Mouse (Mus musculus) large intestine, adult 2 months (tissue): ENCODE measurements around the gene Napa. TPM values are rescaled to one million over a fixed set of nuclear protein-coding genes. Genes with fewer than 3 reads are reported as not detected.

ENCODE experiments used
- DNase-seq: peaks from one replicate; pipeline ENCODE4 v3.0.0-alpha.2; 2012; ENCODE audit warnings: low read depth, low spot score
- WGBS: fragments of 180-500 bp; shearing (Covaris S2); methylation state at CpG from one replicate; pipeline ENCODE4 v1.1.7; 2018; 5-methylcytosine and 5-hydroxymethylcytosine counted together
- polyA plus RNA-seq: library from polyadenylated mRNA; depleted of rRNA; stranded (reverse); fragments of >200 nt; gene quantifications from 2 replicates; pipeline ENCODE4 v1.2.3, GENCODE M21; 2012

Gene Napa
- polyA plus RNA-seq, 1 experiment = 139 TPM

DNA sequence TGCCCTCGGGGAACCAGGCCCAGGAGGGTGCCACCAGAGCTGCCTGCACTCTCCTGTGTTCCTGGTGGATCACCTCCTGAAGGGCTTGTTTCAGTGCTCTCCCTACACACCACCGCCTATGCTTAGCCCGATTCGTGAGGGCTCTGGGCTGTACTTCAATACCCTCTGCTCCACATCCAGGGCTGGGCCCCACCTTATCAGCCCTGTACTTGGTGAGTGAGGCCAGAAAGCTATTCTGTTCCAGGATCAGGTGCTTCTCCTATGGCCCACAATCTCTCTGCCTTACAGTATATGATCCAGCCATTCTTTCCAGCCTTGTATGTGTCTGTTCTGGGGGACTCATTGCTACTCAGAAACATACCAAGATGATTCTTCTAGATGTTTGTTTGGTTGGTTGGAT lies 14.9 kb upstream of the Napa start:
- DNase-seq = no peak
- WGBS = 62% methylated on average over 4 of the region's 4 CpGs

DNA sequence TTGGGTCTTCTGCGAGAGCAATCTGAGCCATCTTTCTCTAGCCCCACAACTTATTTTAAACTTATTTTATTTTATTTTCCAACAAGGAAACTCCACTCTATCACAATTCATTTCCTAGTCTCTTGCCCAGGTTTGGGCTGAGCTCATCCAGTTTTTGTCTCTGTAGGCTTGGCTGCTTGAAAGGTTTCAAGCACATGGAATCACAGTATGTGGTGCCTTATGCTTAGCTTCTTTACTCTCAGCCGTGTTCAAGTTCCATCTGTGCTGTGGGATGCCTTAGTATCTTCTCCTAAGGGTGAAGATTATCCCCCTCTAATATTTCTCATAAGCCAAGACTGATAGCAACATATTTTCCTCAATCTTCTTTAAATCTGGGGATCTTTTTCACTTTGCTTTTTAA lies 10.7 kb upstream of the Napa start:
- 78% methylated on average over 2 of the region's 2 CpGs for WGBS
- DNase-seq = no peak

DNA sequence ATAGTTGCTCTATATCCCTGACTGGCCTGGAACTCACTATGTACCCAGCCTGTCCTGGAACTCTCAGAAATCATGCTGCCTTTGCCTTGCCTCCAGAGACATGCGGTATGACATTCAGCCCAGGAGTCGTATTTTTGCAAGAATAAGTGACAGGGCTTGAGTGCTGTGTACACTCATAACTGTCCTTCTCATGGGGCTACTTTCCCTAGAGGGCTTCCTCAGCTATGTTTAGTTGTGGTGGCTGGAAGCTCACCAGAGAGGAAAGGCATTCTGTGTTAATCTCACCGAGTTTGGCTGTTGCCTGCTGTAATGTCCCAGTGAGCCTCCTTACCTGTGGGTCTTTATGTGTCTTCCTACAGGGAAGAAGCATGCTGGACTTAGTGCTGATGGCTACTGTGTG lies 3.7 kb upstream of the Napa start:
- no peak for DNase-seq
- WGBS = 56% methylated on average over 3 of the region's 3 CpGs

DNA sequence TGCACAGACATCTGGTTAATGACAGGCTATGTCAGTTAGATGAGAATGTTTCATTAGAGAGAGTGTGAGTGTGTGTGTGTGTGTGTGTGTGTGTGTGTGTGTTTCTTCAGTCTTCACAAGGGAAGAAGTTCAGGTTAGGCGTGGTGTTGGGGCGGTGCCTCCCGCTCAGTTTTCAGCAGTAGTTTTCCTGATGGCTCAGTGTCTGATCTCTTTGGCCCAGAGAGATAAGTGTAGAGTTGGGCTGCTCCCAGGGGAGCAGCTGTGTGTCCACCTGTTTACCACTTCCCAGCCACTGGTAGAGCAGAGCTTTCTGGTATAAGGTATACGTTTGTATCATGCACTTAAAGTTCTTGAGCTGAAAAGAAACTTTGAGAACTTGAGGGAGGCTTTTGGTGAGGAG lies 1.6 kb downstream of the Napa start:
- no peak for DNase-seq
- 21% methylated on average over 4 of the region's 4 CpGs for WGBS

DNA sequence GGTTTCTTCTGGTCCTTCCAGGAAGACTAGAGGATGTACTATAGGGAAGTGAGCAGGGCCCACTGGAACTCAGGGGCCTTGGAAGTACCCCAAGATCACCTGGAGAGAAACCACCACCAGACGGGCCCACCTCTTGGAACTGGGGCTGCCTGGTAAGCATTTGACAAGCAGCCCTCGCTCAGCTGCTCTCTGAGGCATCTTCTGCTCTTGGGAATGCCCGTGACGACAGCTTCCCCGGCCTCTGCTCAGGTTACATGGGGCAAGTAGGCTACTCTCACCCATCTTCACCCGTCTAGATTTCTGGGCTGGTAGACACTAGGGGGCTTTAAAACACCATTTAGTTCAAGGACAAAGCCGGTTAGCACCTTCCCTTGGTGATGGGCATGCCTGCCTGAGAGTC lies 2.8 kb downstream of the Napa start:
- 79% methylated on average over 7 of the region's 7 CpGs for WGBS
- DNase-seq = no peak

DNA sequence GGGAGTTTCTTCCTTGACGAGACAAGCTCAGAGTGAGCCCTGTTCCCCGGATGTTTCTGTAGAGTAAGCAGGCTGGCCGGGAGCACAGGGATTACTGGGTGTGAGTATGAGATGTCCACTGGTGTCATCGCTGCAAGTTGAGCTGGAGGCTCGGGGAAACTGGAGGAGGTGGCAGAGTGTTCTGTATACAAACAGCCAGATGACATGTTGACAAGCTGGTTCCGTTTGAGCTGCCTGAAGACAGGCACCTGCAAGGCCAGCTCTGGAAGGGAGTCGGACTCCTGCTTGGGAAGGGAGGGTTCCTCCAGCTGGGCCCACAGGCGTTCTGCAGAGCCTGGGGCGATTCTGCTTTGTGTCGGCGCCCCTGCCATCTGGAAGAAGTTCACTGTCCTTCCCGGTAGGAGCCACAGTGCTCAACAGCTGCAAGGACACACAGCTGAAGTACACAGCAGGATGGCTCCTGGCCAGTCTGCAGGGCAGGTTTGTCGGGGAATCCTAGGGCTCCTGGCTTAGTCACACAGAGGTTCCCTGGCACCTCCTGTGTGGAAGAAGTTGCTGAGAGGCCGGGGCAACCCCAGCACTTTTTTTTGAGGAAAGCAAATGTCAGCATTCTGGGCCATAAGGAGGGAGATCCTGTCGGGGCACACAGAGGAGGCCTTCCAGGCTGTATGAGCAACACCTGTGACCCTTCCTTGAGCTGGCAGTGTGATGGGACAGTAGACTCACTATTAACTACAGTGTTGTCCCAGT lies 3.6 kb downstream of the Napa start:
- DNase-seq = no peak

DNA sequence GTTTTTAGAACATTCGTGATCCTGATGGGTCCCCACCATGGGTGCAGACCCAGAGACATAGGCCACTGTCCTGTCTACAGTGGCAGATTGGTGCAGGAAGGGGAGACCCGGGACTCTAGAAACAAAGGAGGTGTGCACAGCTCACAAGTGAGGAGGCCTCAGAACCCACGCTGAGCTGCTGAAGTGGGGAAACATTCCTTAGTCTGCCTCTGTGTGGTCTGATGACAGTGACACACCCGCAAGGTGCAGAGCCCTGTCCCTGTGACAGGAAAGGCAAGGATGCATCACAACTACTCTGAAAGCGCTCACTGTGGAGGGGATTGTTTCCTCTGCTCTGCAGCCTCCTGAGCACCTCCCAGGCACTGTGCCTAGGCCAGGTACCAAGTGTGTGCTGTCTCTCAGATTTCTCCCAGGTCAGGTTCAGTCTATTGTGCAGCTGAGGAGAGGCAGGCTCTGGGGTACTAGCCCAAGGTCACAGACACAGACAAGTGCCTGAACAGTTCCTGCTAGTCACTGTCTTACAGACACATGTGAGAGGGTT lies 4.5 kb downstream of the Napa start:
- no peak for DNase-seq
- WGBS = 78% methylated on average over 5 of the region's 5 CpGs

More for the DNA sequence above, 3.6 kb downstream of the Napa start:
- 66% methylated on average over 15 of the region's 15 CpGs for WGBS

DNA sequence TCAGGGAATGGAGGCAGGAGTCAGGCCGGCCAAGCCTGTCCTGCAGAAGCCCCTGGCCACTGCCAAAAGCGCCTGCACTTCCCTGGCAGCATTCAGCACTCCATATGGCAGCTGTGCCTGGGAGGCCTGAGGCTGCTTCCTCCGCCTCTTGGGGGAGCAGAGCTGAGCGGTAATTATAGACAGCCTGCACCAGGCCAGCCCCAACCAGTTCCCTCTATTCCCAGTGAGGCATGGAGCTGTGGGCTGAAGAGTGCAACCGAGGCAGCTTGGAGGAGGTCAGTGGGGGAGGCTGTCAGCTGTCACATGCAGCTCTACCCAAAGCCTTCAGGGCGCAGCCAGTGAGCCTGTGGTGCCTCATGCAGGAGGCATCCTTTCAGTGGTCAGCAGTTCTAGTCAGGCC lies 5.5 kb downstream of the Napa start:
- no peak for DNase-seq
- WGBS = 76% methylated on average over 6 of the region's 6 CpGs

DNA sequence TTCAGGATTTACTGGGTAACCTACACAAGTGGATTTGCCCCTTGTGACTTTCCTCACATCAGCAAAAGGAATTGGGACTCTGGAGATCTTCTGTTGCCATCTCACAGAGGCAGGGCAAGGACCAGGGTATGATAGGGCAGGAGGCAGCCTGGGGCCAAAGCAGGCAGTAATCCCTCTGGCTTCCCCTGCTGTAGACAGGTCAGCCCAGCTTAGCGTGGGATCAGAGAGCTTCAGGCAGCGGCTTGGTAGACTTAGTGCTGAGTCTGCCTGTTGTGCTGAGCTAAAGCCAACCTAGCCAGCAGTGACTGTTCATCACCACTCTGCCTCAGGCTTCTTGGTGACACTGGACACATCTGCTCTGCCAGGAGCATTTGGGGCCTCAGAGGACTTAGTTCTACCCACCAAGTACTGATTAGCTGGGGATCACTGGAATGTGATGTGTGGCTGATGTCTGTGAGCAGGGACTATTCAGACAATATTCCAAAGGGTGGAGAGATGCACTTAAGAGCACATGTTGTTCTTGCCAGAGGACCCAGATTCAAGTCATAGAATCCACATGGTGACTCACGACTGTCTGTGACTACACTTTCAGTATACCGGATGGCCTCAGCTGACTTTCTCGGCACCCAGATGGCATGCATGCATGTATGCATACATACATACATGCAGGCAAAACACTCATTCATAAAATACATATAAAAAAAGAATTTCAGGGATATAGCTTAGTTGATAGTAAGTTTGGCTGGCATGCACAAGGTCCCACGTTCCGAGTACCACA lies 6.5 kb downstream of the Napa start:
- WGBS = 89% methylated on average over 7 of the region's 7 CpGs
- DNase-seq = no peak

DNA sequence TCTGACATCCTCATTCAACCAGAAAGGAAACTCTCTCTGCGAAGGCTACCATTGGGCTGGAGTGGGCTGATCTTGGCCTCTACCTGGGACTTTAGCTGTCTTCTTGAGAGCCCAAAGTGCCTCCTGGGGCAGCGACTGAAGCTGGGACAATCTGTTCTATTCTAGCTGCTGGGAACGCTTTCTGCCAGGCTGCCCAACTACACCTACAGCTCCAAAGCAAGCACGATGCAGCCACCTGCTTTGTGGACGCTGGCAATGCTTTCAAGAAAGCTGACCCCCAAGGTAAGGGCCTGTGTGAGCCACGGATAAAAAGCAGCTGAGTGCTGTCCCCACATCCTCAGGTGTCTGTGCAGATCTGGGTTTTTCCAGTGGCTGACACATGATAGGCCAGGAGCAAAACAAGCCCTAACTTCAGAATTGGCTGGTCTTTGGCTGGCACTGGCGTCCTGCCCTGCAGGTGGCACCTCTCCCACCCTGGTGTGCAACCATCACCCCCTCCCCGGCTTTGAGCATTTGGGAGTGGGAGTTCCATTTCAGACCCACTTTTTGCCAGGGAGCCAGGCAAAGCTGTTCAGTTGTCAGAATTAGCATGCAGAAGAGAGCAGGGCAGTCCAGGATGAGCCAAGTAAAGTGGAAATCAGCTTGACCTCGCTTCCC lies 10.8 kb downstream of the Napa start:
- no peak for DNase-seq
- WGBS = 91% methylated on average over 9 of the region's 9 CpGs

DNA sequence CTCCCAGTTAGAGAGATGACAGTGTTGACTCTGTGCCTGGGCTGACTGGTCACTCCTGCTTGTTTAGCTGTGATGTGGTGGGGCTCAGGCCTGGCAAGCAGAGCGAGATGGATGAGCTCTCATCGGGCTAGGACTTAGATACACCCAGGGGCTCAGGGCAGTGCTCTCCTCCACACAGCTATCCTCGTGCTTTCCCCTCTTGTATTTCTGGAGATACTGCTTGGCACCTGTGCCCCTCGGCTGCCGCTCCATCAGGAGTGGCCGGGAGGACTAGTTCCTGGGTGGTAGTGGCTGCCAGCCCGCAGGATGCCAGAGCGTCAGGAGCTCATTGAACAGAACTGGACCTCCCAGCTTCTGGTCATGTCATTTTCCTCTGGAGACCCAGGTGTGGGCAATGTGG lies 11.9 kb downstream of the Napa start:
- WGBS = 89% methylated on average over 8 of the region's 8 CpGs
- no peak for DNase-seq

DNA sequence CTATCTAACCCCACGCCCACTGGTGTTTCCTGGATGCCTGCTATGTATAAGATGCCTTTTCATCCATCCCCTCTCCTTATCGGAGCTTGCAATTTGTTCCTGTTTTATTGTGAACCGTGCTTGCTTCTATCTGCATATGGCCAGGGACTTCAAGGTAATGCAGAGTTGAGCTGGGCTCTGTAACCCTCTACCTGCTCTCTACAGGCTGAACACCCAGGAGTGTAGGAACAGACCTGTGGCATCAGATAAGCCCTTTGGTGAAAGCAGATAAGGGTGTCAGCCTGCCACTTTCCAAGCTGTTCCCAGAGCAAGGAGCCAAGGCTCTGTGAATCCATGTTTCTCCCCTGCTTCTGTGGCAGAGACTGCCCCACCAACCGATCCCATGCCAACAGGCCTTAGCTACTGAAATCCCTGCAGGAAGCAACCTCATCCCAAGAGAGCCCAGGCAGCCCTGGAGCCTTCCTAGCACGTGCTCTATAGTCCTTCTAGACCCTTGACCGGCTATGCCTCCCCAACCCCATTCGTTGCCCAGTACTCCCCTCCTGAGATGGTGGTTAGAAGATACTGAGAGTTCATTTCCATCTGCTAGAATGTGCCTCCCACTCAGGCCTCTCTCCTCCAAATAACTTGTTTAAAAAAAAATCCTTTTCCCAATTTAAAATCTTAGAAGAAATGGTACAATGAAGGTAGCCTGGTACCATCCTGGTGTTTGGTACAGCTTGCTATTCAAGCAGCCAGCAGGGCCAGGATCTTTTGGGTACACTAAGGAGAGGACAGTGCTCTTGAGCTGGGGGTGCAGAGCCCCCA lies 13.2 kb downstream of the Napa start:
- 90% methylated on average over 7 of the region's 7 CpGs for WGBS
- DNase-seq = no peak

DNA sequence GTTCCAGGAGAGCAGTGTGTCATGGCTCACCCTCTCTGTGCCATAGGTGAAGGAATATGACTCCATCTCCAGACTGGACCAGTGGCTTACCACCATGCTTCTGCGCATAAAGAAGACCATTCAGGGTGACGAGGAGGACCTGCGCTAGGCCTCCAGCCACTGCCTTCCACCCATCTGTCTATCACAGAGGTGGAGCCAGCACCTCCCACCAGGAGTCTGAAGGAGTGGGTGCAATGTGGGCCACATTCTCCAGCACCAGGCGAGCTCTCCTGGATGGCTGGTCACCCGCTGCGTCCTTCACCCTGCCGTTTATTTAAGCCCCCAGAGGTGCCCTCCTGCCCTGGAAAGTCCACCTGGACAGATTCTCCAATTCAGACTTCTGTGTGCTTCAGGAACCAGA lies 18.2 kb downstream of the Napa start:
- DNase-seq = no peak
- 97% methylated on average over 7 of the region's 7 CpGs for WGBS

DNA sequence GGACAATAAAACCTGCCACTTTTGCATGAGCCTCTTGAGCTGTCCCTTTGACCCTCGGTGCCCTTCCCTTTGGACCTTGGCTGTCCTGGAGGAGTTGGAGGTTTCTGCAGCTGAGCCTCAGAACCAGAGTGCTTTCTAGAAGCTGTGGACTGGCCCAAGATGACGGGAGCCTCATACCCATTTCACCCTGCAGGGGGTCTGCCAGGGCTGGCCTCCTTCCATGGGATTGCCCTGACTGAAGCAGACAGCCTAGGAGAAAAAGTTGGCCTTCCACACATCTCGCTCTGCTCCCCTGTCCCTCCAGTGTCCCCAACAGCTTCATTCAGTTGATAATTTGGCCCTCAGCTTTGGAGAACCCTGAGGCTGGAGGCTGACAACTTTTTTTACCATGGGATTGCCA lies 18.8 kb downstream of the Napa start:
- DNase-seq = no peak
- WGBS = 92% methylated on average over 3 of the region's 3 CpGs

DNA sequence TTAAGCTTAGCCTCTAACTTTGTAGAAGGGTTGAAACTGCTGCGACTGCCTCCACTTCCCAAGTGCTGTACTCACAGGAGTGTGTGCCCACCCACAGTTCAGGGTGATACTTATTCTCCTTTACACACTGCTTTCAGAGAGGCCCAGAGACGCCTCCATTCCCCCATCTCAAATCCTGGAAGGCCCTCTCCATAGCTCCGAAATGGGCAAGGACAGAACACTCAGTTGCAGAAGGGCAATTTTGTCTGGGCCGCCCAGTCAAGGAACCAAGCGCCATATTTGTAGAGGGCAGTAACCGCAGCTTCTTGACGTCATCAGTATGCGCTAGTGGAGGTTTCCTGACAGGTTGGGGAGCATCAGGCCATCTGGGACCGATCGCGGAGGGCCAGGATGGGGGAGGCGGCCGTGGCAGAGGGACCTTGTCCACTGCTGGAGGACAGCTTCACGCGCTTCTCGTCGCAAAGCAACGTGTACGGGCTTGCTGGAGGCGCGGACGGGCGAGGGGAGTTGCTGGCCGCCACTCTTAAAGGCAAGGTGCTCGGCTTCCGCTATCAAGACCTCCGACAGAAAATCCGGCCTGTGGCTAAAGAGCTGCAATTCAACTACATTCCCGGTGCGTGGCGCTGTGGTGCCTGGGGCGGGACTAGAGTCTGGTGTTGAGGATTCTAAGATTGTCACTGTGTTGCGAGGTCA lies 21.5 kb downstream of the Napa start, which contains the start of gene Kptn:
TSS of gene Kptn (plus strand) at position 327 of the 693 bp plus-strand sequence.
- DNase-seq = peak; percentile 85
- WGBS = 2% methylated on average over 33 of the region's 33 CpGs

DNA sequence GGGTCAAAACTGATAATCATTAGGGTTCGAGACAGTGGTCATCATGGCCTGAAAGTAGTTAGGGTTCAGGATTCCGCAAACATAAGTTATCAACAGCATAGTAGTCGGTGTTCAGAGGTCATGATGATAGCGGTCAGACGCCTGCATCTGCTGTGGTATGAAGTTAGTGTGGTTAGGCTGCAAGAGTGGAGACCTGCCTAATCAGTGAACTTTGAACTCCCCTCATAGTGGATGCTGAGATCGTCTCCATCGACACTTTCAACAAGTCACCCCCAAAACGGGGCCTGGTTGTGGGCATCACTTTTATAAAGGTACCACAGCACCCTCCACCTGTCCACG lies 22.0 kb downstream of the Napa start:
- WGBS = 35% methylated on average over 9 of the region's 9 CpGs
- no peak for DNase-seq

DNA sequence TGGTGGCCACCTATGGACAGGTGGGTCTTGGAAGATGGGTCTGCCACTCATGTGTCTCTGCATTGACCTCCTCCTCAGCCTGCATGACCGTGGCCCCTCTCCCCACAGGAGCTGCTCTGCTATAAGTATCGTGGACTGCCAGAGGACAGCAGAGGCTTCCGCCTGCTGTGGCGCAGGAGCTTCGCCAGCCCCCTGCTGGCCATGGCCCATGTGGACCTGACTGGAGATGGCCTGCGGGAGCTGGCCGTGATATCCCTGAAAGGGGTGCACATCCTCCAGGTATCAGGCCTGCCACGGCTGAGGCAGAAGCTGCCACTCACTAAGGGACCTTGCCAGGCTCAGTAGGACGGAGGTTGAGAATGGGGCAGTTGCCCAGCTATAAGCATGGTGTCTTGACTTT lies 27.6 kb downstream of the Napa start:
- 83% methylated on average over 9 of the region's 9 CpGs for WGBS
- DNase-seq = no peak

DNA sequence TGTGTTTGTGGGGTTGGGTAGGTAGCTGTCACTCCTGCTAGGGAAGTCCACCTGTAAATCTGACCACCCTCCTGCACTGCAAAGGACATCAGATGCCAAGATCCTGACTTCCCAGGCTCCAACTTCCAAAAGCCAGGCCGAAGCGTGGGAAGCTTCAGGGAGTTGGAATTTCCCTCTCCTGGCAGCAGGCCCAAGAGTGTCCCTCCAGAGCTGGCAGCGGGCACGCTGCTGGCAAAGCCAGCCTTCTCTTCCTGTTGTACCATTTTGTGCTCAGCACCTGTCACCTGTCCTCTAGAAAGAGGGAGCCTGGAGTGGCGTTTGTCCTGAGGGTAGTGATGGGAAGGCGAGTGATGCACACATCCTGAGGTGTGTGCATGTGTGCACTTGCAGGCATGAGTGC lies 30.1 kb downstream of the Napa start:
- DNase-seq = no peak
- 59% methylated on average over 6 of the region's 6 CpGs for WGBS

DNA sequence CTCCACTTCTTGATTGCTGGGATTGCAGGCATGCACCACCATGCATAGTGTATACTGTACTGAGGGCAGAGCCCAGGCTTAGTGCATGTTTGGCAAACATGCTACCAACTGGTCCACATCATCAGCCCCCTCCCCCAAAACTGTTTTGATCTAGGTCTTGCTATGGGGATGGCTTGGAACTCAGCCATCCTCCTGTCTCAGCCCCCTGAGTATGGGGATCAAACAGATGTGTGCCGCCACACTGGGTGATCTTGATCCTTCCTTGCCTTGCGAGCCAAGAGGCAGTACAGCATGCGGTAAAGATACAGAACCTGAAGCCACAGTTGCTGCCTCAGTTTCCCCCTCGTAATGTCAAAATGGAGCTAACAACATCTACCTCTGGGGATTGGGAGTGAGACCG lies 30.6 kb downstream of the Napa start:
- no peak for DNase-seq
- WGBS = 67% methylated on average over 5 of the region's 5 CpGs
